Mouse (Mus musculus): Measurements from ENCODE around the gene Fgfr2. TPM values are rescaled to one million over a fixed set of nuclear protein-coding genes. Genes with fewer than 3 reads are reported as not detected.

Gene Fgfr2
- polyA plus RNA-seq, 1 experiment from 2014 or later = 24.1 TPM

- no peaks in the 10 kb centered on the region for H3K27me3 ChIP-seq (replicated peaks; ENCODE audit: control insufficient read depth, insufficient read depth, low read length)
- H3K27ac ChIP-seq (ENCODE audit: low read depth, low read length) = no peak overlapping the region
- no peak overlapping the region for H3K4me2 ChIP-seq (ENCODE audit: low read length)
- ATAC-seq = no peak
- no peak overlapping the region for H3K4me3 ChIP-seq (ENCODE audit: low read length)
- WGBS = 62% methylated on average over 7 of the region's 7 CpGs
- no peaks in the 10 kb centered on the region; the same call in 1 of the 2 replicates for H3K4me1 ChIP-seq (ENCODE audit: control insufficient read depth, insufficient read depth, low read depth, low read length)
- H3K9ac ChIP-seq (ENCODE audit: low read depth, low read length) = no peak overlapping the region
- H3K9me3 ChIP-seq (ENCODE audit: control insufficient read depth, low read length) = no peaks in the 10 kb centered on the region
- no peaks in the 10 kb centered on the region for H3K36me3 ChIP-seq (ENCODE audit: control insufficient read depth, insufficient read depth, low read length)
Observed at GRCm38 (mm10) chr7:130635212-130635611, 2487.9 kb downstream of the Fgfr2 start.

DNA sequence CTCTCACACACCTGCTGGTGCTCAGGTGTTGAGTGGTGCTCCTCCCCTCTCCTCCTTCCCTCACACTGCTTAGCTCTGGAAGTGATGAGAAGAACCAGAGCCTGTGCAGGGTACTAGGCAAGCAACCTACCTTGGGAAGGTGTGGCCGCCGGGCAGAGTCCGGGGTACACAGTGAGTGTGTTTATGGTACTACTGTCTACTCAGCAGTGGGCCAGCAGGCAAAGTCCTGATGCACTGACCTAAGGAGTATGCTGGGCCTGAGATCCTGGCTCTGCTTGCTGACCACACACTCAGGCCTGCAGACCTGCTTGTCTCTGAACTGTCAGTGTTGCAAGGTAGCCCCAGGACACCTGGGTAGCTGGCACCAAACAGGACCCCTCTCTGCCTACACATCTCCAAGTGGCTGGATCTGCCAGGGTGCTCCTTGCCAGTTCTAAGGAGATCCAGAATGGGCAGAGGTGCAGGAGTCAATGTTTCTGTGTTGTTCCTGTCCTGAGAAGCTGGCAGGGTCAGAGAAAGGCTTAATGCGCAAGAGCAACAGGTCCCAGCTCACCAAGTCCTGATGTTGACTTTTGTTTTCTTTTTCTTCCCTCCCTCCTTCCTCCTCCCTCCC lies 2488.8 kb downstream of the Fgfr2 start:
- no peak overlapping the region for H3K27ac ChIP-seq (ENCODE audit: low read depth, low read length)
- H3K4me3 ChIP-seq (ENCODE audit: low read length) = no peak overlapping the region
- whole genome bisulfite sequencing = 93% methylated on average over 4 of the region's 4 CpGs
- H3K4me2 ChIP-seq (ENCODE audit: low read length) = no peak overlapping the region
- H3K9me3 ChIP-seq (ENCODE audit: control insufficient read depth, low read length) = no peaks in the 10 kb centered on the region
- ATAC-seq = no peak
- no peak overlapping the region for H3K9ac ChIP-seq (ENCODE audit: low read depth, low read length)
- no peaks in the 10 kb centered on the region; the same call in 1 of the 2 replicates for H3K4me1 ChIP-seq (ENCODE audit: control insufficient read depth, insufficient read depth, low read depth, low read length)
- H3K36me3 ChIP-seq (ENCODE audit: control insufficient read depth, insufficient read depth, low read length) = no peaks in the 10 kb centered on the region
- H3K27me3 ChIP-seq (replicated peaks; ENCODE audit: control insufficient read depth, insufficient read depth, low read length) = no peaks in the 10 kb centered on the region

- Histone ChIP-seq H3K27ac (ENCODE audit: low read depth, low read length) (no peak overlapping the region), H3K36me3 (ENCODE audit: control insufficient read depth, insufficient read depth, low read length) (no peaks in the 10 kb centered on the region), H3K4me1 (ENCODE audit: control insufficient read depth, insufficient read depth, low read depth, low read length) (no peaks in the 10 kb centered on the region), H3K27me3 (replicated peaks; ENCODE audit: control insufficient read depth, insufficient read depth, low read length) (no peaks in the 10 kb centered on the region), H3K9me3 (ENCODE audit: control insufficient read depth, low read length) (no peaks in the 10 kb centered on the region), H3K4me3 (ENCODE audit: low read length) (no peak overlapping the region), H3K9ac (ENCODE audit: low read depth, low read length) (no peak overlapping the region), H3K4me2 (ENCODE audit: low read length) (no peak overlapping the region)
- ATAC-seq = no peak
- 94% methylated on average over 5 of the region's 5 CpGs for WGBS
Observed at GRCm38 (mm10) chr7:130632379-130632732, 2490.8 kb downstream of the Fgfr2 start.

DNA sequence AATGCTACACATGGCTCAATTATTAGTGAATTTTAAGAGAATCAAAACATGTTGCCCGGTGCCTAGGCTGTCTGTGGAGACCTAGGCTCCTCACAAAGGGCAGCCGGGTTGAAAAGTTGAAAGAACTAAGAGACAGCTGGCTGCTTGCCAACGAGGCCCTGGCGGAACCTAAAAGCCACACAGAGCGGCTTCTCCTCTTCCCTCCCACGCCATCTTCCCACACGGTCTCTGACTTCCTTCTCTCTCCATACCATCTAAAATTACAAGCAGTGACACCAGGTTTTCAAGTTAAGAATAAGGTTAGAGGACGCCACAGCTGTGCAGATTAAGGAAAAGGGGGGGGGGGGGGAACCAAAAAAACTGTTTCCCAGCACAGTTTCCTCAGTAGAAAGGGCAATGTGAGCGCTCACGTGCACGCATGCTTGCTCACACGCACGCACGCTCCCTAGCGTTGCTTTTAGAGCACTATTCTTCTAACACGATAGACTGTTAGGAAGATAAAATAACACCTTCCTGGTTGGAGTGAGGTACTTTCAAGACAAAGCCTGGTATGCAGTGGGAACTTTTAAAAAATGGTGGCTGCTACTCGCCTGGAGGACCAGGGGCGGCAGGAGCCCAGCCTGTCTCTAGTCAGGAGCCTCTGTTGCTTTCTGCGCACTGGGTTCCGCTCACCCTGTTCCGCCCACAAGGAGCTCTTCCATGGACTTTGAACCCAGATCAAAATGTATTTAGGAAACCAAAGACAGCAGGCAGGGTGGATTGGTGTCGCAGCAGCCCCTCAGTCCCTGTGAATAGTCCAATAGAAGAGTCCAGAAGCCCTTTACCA lies 2491.4 kb downstream of the Fgfr2 start:
- no peaks in the 10 kb centered on the region for H3K4me1 ChIP-seq (ENCODE audit: control insufficient read depth, insufficient read depth, low read depth, low read length)
- no peak for ATAC-seq
- H3K9me3 ChIP-seq (ENCODE audit: control insufficient read depth, low read length) = no peaks in the 10 kb centered on the region
- H3K27me3 ChIP-seq (replicated peaks; ENCODE audit: control insufficient read depth, insufficient read depth, low read length) = no peaks in the 10 kb centered on the region
- no peaks in the 10 kb centered on the region for H3K36me3 ChIP-seq (ENCODE audit: control insufficient read depth, insufficient read depth, low read length)
- H3K4me3 ChIP-seq (ENCODE audit: low read length) = no peak overlapping the region
- H3K9ac ChIP-seq (ENCODE audit: low read depth, low read length) = no peak overlapping the region
- no peak overlapping the region for H3K4me2 ChIP-seq (ENCODE audit: low read length)
- 54% methylated on average over 22 of the region's 22 CpGs for WGBS
- H3K27ac ChIP-seq (ENCODE audit: low read depth, low read length) = no peak overlapping the region

GRCm38 (mm10) chr7:130630956-130631355 lies 2492.2 kb downstream of the Fgfr2 start:
- H3K27me3 ChIP-seq (replicated peaks; ENCODE audit: control insufficient read depth, insufficient read depth, low read length) = no peaks in the 10 kb centered on the region
- H3K4me1 ChIP-seq (ENCODE audit: control insufficient read depth, insufficient read depth, low read depth, low read length) = no peaks in the 10 kb centered on the region
- H3K4me3 ChIP-seq (ENCODE audit: low read length) = no peak overlapping the region
- WGBS = 87% methylated on average over 3 of the region's 3 CpGs
- no peaks in the 10 kb centered on the region for H3K36me3 ChIP-seq (ENCODE audit: control insufficient read depth, insufficient read depth, low read length)
- no peaks in the 10 kb centered on the region for H3K9me3 ChIP-seq (ENCODE audit: control insufficient read depth, low read length)
- no peak overlapping the region for H3K4me2 ChIP-seq (ENCODE audit: low read length)
- ATAC-seq = no peak
- H3K27ac ChIP-seq (ENCODE audit: low read depth, low read length) = no peak overlapping the region
- no peak overlapping the region for H3K9ac ChIP-seq (ENCODE audit: low read depth, low read length)

GRCm38 (mm10) chr7:130629999-130630398 lies 2493.2 kb downstream of the Fgfr2 start:
- H3K9ac ChIP-seq (ENCODE audit: low read depth, low read length) = no peak overlapping the region

DNA sequence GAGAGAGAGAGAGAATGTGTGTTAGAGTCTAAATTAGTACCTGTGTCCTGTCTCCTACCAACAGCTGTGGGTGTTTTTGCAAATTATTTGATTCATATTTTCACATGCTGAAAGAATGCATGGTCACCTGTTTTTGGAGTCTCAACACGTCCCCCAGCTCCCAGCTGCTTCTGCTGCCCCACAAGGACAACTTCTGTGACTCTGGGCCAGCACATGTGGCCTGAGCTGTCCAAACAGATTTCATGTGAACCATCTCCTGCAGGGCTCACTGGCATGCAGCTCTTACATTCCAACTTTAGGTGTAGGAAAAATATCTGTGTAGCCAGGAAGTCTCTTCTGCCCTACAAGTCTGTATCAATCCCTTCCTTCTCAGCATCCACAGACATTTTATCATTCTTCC lies 2494.5 kb downstream of the Fgfr2 start:
- 58% methylated on average over 1 of the region's 1 CpGs for WGBS

More at GRCm38 (mm10) chr7:130629999-130630398, 2493.2 kb downstream of the Fgfr2 start:
- Histone ChIP-seq H3K27me3 (replicated peaks; ENCODE audit: control insufficient read depth, insufficient read depth, low read length) (no peaks in the 10 kb centered on the region), H3K4me1 (ENCODE audit: control insufficient read depth, insufficient read depth, low read depth, low read length) (no peaks in the 10 kb centered on the region), H3K4me2 (ENCODE audit: low read length) (no peak overlapping the region), H3K27ac (ENCODE audit: low read depth, low read length) (no peak overlapping the region), H3K36me3 (ENCODE audit: control insufficient read depth, insufficient read depth, low read length) (no peaks in the 10 kb centered on the region), H3K9me3 (ENCODE audit: control insufficient read depth, low read length) (no peaks in the 10 kb centered on the region), H3K4me3 (ENCODE audit: low read length) (no peak overlapping the region)
- 94% methylated on average over 7 of the region's 7 CpGs for WGBS
- no peak for ATAC-seq

DNA sequence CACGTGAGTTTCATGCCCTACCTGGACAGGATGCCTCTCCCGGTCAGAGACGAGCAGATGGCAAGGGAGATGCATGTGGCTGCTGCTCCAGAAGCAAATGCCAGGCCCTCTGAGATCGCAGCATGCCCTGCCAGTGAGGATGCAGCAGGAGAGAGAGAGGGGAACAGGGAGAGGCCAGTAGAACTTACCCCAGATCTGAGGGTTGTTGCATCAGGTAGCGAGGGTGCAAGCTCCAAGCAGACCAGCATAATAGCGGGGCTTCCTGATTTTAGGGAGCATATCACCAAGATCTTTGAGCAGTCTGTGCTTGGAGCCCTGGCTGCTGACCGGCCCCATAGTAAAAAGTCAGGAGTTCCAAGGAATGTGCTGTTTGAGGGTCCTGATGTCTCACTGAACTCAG lies 2497.8 kb downstream of the Fgfr2 start:
- H3K9me3 ChIP-seq (ENCODE audit: control insufficient read depth, low read length) = no peaks in the 10 kb centered on the region
- H3K36me3 ChIP-seq (ENCODE audit: control insufficient read depth, insufficient read depth, low read length) = no peaks in the 10 kb centered on the region
- no peak for ATAC-seq
- 84% methylated on average over 7 of the region's 7 CpGs for WGBS
- no peaks in the 10 kb centered on the region for H3K4me1 ChIP-seq (ENCODE audit: control insufficient read depth, insufficient read depth, low read depth, low read length)
- H3K4me2 ChIP-seq (ENCODE audit: low read length) = no peak overlapping the region
- no peak overlapping the region for H3K9ac ChIP-seq (ENCODE audit: low read depth, low read length)
- H3K27me3 ChIP-seq (replicated peaks; ENCODE audit: control insufficient read depth, insufficient read depth, low read length) = no peaks in the 10 kb centered on the region
- no peak overlapping the region for H3K27ac ChIP-seq (ENCODE audit: low read depth, low read length)
- H3K4me3 ChIP-seq (ENCODE audit: low read length) = no peak overlapping the region

More for the DNA sequence above, 2494.5 kb downstream of the Fgfr2 start:
- Histone ChIP-seq H3K27ac (ENCODE audit: low read depth, low read length) (no peak overlapping the region), H3K4me3 (ENCODE audit: low read length) (no peak overlapping the region), H3K4me1 (ENCODE audit: control insufficient read depth, insufficient read depth, low read depth, low read length) (no peaks in the 10 kb centered on the region), H3K27me3 (replicated peaks; ENCODE audit: control insufficient read depth, insufficient read depth, low read length) (no peaks in the 10 kb centered on the region), H3K36me3 (ENCODE audit: control insufficient read depth, insufficient read depth, low read length) (no peaks in the 10 kb centered on the region), H3K4me2 (ENCODE audit: low read length) (no peak overlapping the region), H3K9ac (ENCODE audit: low read depth, low read length) (no peak overlapping the region), H3K9me3 (ENCODE audit: control insufficient read depth, low read length) (no peaks in the 10 kb centered on the region)
- ATAC-seq = no peak

DNA sequence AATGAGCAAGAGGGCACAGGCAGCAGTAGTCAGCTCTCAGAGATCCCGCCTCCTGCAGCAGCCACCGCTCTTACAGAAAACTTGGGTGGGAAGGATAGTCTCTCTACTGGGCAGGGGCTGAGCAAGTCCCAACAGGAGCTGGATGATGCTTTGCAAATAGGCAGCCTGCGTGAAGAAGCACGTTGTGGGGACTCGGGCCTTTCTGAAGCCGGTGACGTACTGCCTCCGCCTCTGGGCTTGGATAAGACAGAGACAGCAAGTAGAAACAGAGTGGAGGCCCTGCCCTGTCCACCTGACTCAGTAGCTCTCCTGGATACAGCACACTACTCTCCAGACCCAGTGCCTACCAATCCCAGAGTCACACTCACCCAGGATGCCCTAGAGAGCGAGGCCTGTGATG lies 2498.9 kb downstream of the Fgfr2 start:
- ATAC-seq = no peak
- WGBS = 92% methylated on average over 9 of the region's 9 CpGs
- Histone ChIP-seq H3K4me2 (ENCODE audit: low read length) (no peak overlapping the region), H3K9me3 (ENCODE audit: control insufficient read depth, low read length) (no peaks in the 10 kb centered on the region), H3K36me3 (ENCODE audit: control insufficient read depth, insufficient read depth, low read length) (no peaks in the 10 kb centered on the region), H3K27me3 (replicated peaks; ENCODE audit: control insufficient read depth, insufficient read depth, low read length) (no peaks in the 10 kb centered on the region), H3K27ac (ENCODE audit: low read depth, low read length) (no peak overlapping the region), H3K4me3 (ENCODE audit: low read length) (no peak overlapping the region), H3K4me1 (ENCODE audit: control insufficient read depth, insufficient read depth, low read depth, low read length) (no peaks in the 10 kb centered on the region), H3K9ac (ENCODE audit: low read depth, low read length) (no peak overlapping the region)
